Mouse (Mus musculus): Measurements from ENCODE around the gene Gucd1. TPM values are rescaled to one million over a fixed set of nuclear protein-coding genes. Genes with fewer than 3 reads are reported as not detected.

The Gucd1 gene
- polyA plus RNA-seq, 1 experiment from 2014 or later, result 24.4 TPM

- no peaks in the 10 kb centered on the region for H3K9me3 ChIP-seq
- no peaks in the 10 kb centered on the region for H3K4me1 ChIP-seq
- H3K4me3 ChIP-seq, result no peak overlapping the region
- WGBS, result 78% methylated on average over 6 of the region's 6 CpGs
- no peak overlapping the region for H3K9ac ChIP-seq
- no peaks in the 10 kb centered on the region for H3K36me3 ChIP-seq (replicated peaks)
- H3K27me3 ChIP-seq (replicated peaks), result no peaks in the 10 kb centered on the region
- H3K4me2 ChIP-seq, result no peak overlapping the region
- H3K27ac ChIP-seq, result no peak overlapping the region
- no peak for ATAC-seq (replicated peaks)
Observed at GRCm38 (mm10) chr10:75495304-75495703, 22.5 kb downstream of the Gucd1 start.

GRCm38 (mm10) chr10:75491936-75492262, 25.9 kb downstream of the Gucd1 start:
- Histone ChIP-seq H3K4me3 (no peak overlapping the region), H3K9me3 (no peaks in the 10 kb centered on the region), H3K27me3 (replicated peaks) (no peaks in the 10 kb centered on the region), H3K4me2 (no peak overlapping the region), H3K9ac (no peak overlapping the region), H3K36me3 (replicated peaks) (no peaks in the 10 kb centered on the region), H3K27ac (no peak overlapping the region), H3K4me1 (no peaks in the 10 kb centered on the region)
- ATAC-seq (replicated peaks), result no peak
- WGBS, result 76% methylated on average over 2 of the region's 2 CpGs

GRCm38 (mm10) chr10:75491234-75491935, 26.4 kb downstream of the Gucd1 start:
- H3K4me3 ChIP-seq, result no peak overlapping the region
- no peaks in the 10 kb centered on the region for H3K27me3 ChIP-seq (replicated peaks)
- H3K27ac ChIP-seq, result no peak overlapping the region
- no peak for ATAC-seq (replicated peaks)
- no peak overlapping the region for H3K9ac ChIP-seq
- H3K4me1 ChIP-seq, result no peaks in the 10 kb centered on the region
- H3K36me3 ChIP-seq (replicated peaks), result no peaks in the 10 kb centered on the region
- no peaks in the 10 kb centered on the region for H3K9me3 ChIP-seq
- 76% methylated on average over 3 of the region's 3 CpGs for WGBS
- H3K4me2 ChIP-seq, result no peak overlapping the region

GRCm38 (mm10) chr10:75490731-75491130, 27.0 kb downstream of the Gucd1 start:
- Histone ChIP-seq H3K4me1 (no peaks in the 10 kb centered on the region), H3K36me3 (replicated peaks) (no peaks in the 10 kb centered on the region), H3K27ac (no peak overlapping the region), H3K9ac (no peak overlapping the region), H3K27me3 (replicated peaks) (no peaks in the 10 kb centered on the region), H3K4me3 (no peak overlapping the region), H3K4me2 (no peak overlapping the region), H3K9me3 (no peaks in the 10 kb centered on the region)
- WGBS, result 89% methylated on average over 2 of the region's 2 CpGs
- no peak for ATAC-seq (replicated peaks)

GRCm38 (mm10) chr10:75489522-75489921, 28.2 kb downstream of the Gucd1 start:
- Histone ChIP-seq H3K4me2 (no peak overlapping the region), H3K36me3 (replicated peaks) (no peaks in the 10 kb centered on the region), H3K9me3 (no peaks in the 10 kb centered on the region), H3K4me3 (no peak overlapping the region), H3K9ac (no peak overlapping the region), H3K4me1 (no peaks in the 10 kb centered on the region), H3K27me3 (replicated peaks) (no peaks in the 10 kb centered on the region), H3K27ac (no peak overlapping the region)
- ATAC-seq (replicated peaks), result no peak
- WGBS, result 75% methylated on average over 2 of the region's 2 CpGs

- ATAC-seq (replicated peaks), result no peak
- Histone ChIP-seq H3K27me3 (replicated peaks) (no peaks in the 10 kb centered on the region), H3K9ac (no peak overlapping the region), H3K4me1 (no peaks in the 10 kb centered on the region), H3K27ac (no peak overlapping the region), H3K4me2 (no peak overlapping the region), H3K4me3 (no peak overlapping the region), H3K9me3 (no peaks in the 10 kb centered on the region), H3K36me3 (replicated peaks) (no peaks in the 10 kb centered on the region)
- WGBS, result 68% methylated on average over 3 of the region's 3 CpGs
Observed at GRCm38 (mm10) chr10:75487131-75487530, 30.6 kb downstream of the Gucd1 start.

- no peaks in the 10 kb centered on the region for H3K36me3 ChIP-seq (replicated peaks)
- peak; percentile 63; the same call in 1 of the 2 replicates for ATAC-seq (replicated peaks)
- no peak overlapping the region for H3K4me3 ChIP-seq
- H3K9me3 ChIP-seq, result no peaks in the 10 kb centered on the region
- WGBS, result 48% methylated on average over 9 of the region's 9 CpGs
- H3K4me1 ChIP-seq, result no peaks in the 10 kb centered on the region
- H3K27me3 ChIP-seq (replicated peaks), result no peaks in the 10 kb centered on the region
- H3K27ac ChIP-seq, result no peak overlapping the region
- no peak overlapping the region for H3K9ac ChIP-seq
- no peak overlapping the region for H3K4me2 ChIP-seq
Observed at GRCm38 (mm10) chr10:75486086-75486979, 31.4 kb downstream of the Gucd1 start.

- Histone ChIP-seq H3K4me1 (no peaks in the 10 kb centered on the region), H3K9ac (no peak overlapping the region), H3K36me3 (replicated peaks) (no peaks in the 10 kb centered on the region), H3K27ac (no peak overlapping the region), H3K4me2 (no peak overlapping the region), H3K27me3 (replicated peaks) (no peaks in the 10 kb centered on the region), H3K4me3 (no peak overlapping the region), H3K9me3 (no peaks in the 10 kb centered on the region)
- 85% methylated on average over 6 of the region's 6 CpGs for WGBS
- ATAC-seq (replicated peaks), result no peak
Observed at GRCm38 (mm10) chr10:75484767-75485166, 33.0 kb downstream of the Gucd1 start.

GRCm38 (mm10) chr10:75484066-75484465, 33.7 kb downstream of the Gucd1 start:
- WGBS, result 92% methylated on average over 6 of the region's 6 CpGs
- no peak overlapping the region for H3K4me2 ChIP-seq
- H3K36me3 ChIP-seq (replicated peaks), result no peaks in the 10 kb centered on the region
- H3K9me3 ChIP-seq, result no peaks in the 10 kb centered on the region
- H3K27me3 ChIP-seq (replicated peaks), result no peaks in the 10 kb centered on the region
- H3K4me1 ChIP-seq, result no peaks in the 10 kb centered on the region
- H3K27ac ChIP-seq, result no peak overlapping the region
- no peak overlapping the region for H3K4me3 ChIP-seq
- H3K9ac ChIP-seq, result no peak overlapping the region
- no peak for ATAC-seq (replicated peaks)

GRCm38 (mm10) chr10:75482919-75483483, 34.8 kb downstream of the Gucd1 start:
- no peak overlapping the region for H3K4me3 ChIP-seq
- H3K27me3 ChIP-seq (replicated peaks), result no peaks in the 10 kb centered on the region
- no peaks in the 10 kb centered on the region for H3K36me3 ChIP-seq (replicated peaks)
- no peak overlapping the region for H3K27ac ChIP-seq
- H3K9ac ChIP-seq, result no peak overlapping the region
- H3K9me3 ChIP-seq, result no peaks in the 10 kb centered on the region
- no peaks in the 10 kb centered on the region for H3K4me1 ChIP-seq
- 81% methylated on average over 11 of the region's 11 CpGs for WGBS
- H3K4me2 ChIP-seq, result no peak overlapping the region
- no peak for ATAC-seq (replicated peaks)

- Histone ChIP-seq H3K4me2 (no peak overlapping the region), H3K36me3 (replicated peaks) (no peaks in the 10 kb centered on the region), H3K9ac (no peak overlapping the region), H3K27me3 (replicated peaks) (no peaks in the 10 kb centered on the region), H3K4me3 (no peak overlapping the region), H3K27ac (no peak overlapping the region), H3K9me3 (no peaks in the 10 kb centered on the region), H3K4me1 (no peaks in the 10 kb centered on the region)
- WGBS, result 92% methylated on average over 5 of the region's 5 CpGs
- ATAC-seq (replicated peaks), result no peak
Observed at GRCm38 (mm10) chr10:75482271-75482670, 35.5 kb downstream of the Gucd1 start.

- Histone ChIP-seq H3K9ac (no peak overlapping the region), H3K27ac (no peak overlapping the region), H3K4me1 (no peaks in the 10 kb centered on the region), H3K4me2 (no peak overlapping the region), H3K9me3 (no peaks in the 10 kb centered on the region), H3K4me3 (no peak overlapping the region), H3K36me3 (replicated peaks) (no peaks in the 10 kb centered on the region), H3K27me3 (replicated peaks) (no peaks in the 10 kb centered on the region)
- no peak for ATAC-seq (replicated peaks)
- WGBS, result 85% methylated on average over 4 of the region's 4 CpGs
Observed at GRCm38 (mm10) chr10:75481703-75482102, 36.1 kb downstream of the Gucd1 start.
